Mouse (Mus musculus) cortical plate, adult 2 months (tissue): ENCODE measurements around the gene Mthfd2l.

ENCODE experiments used
- CTCF ChIP-seq: fragments of 200-500 bp; IDR thresholded peaks from 2 replicates; pipeline ENCODE4 v1.5.1; 2011; ENCODE audit warnings: mild to moderate bottlenecking, control low read depth, low read length; ENCODE audit not compliant: insufficient read depth; ENCODE audit errors: extremely low read depth
- POLR2A ChIP-seq: fragments of 200-500 bp; IDR thresholded peaks from 2 replicates; pipeline ENCODE4 v1.6.1; 2011; ENCODE audit warnings: mild to moderate bottlenecking, low read length, control low read depth; ENCODE audit not compliant: insufficient read depth; ENCODE audit errors: extremely low read depth

GRCm38 (mm10) chr5:90965386-90965785 lies 34.5 kb downstream of the Mthfd2l start:
- TF ChIP-seq CTCF (no peak), POLR2A (no peak)
